Mouse (Mus musculus): Measurements from ENCODE around the gene Gm12117.

The Gm12117 gene

DNA sequence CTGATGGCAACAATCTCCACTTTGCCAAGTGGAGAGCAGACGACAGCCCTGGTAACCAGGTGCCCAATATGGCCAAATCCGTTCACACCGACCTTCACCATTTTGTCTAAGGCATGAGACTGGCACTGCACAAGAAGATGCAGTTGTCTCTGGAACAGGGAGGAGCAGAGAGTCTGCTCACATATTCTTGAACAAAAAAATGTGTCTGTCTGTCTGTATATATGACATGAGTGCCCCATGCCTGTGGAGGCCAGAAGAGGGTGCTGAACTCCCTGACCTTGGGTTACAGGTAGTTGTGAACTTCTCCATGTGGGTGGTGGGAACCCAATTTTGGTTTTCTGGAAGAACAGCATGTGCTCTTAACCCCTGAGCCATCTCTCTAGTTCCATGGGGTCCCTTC is at the start of gene Gm12117:
Gene Gm12117, minus strand, starts transcription at position 101 of the 400 bp plus-strand sequence.
- DNase-seq, result no peak

DNA sequence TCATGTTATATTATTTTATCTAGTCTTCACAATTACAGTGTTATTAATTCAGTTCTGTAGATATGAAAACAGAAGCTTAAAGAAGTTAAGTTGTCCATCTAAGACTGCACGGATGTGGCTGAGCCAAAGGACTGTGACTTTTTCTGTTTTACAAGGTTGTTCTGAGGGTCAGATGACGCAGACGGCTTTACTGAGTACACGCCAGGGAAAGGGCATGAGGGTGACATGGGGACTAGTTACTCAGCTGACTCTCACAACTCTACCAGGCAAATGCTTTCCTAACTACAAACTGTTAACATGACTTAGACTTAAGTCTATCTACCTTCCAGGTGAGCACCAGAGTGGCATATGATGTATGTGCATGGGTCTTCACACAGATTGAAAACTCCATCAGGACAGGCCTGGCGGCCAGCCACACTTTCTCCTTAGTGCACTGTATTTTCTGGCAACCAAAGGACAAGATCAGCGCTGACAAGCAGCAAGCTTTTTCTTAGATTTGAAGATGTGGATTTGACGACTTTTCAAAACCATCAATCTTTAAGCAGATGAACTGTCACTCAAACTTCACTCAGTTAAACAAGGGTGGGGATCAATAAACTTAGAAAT is 42.6 kb upstream of the Gm12117 start:
- no peak for DNase-seq

DNA sequence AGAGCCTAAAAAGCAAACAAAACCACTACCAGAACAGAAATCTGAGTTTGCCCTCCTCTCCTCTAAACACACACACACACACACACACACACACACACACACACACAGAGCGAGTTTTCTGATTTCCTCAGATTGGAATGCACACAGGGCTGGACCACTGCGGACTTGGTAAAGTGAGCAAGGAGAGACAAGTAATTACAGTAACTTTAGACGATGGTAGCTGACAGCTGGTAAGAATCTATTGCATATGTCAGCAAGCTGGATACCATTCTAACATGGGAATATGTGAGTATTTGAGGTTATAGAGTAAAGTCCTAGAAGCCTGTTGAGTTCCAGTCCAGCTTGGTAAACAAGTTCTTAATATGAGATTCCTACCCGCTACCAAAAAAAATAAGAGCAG is 33.0 kb upstream of the Gm12117 start:
- no peak for DNase-seq

DNA sequence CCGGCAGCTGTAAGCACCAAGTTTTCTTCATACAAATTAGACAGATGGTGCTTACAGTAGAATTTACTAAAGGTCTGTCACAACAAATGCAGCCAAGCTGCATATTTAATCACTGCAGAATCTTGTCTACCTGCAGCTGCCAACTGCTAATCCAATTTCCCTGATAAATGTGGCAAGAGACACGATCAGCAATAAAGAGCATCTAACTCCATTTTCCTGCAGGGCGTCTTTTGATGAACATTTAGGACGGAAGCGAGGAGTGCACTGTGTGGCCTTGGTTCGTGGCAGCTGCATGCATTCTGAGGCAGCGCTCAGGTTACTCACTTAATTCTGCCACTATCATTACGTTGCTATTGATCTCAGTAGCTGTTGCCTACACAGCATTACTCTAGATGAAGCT is 24.3 kb upstream of the Gm12117 start:
- DNase-seq, result no peak

DNA sequence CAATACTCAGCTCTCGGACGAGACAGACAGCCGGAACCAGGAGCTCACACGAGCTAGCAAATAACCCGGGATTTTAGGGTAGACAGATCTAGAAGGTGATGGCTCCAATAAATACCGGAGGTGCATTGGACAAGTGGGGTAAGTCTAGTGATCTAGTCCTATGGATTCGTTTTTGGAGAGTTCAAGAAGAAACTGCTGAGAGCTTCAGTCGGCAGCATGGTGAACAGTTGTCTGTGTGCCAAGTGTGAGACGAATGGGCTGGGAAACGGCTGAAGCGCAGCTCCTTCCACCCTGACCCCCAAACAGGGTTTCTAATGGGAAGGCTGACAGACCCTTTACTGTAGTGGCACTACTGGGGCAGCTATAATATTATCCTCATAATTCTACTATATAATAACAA is 22.8 kb upstream of the Gm12117 start:
- no peak for DNase-seq

DNA sequence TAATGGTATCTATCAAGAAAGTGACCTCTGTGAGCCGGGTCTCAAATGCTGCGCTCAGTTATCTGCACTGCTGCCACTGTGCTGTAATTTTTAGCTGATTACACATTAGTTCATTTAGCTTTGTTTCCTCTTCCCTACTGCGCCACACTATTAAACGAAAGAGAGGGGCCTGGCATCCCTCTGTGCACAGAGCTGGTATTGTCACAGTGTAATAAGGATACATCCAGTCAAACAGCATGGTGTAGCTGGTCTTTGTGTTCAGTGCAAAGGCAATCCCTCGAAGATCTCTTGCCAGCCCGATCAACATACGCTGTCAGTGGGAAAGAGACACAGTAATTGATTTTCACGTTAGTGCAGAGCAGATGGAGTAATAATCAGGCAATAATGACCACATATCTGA is 20.6 kb upstream of the Gm12117 start:
- DNase-seq, result no peak

DNA sequence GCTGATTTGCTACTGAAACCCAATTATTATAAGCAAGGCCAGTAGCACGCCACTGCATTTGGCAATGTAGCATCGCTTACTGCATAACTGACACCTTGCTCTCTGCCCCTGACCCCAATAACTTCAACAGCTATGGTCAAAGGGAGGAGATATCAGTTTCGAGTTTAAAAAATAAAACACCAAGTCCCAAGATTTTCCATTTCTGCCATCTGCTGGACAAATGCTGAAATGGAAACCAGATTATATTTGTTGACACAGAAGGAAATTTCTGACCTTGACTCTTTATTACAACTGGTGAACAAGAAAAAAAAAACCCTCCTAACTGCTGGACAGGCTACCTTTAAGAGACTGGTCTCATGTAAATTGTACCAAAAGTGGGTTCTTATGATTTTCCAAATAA is 18.9 kb upstream of the Gm12117 start:
- peak; percentile 2 for DNase-seq

DNA sequence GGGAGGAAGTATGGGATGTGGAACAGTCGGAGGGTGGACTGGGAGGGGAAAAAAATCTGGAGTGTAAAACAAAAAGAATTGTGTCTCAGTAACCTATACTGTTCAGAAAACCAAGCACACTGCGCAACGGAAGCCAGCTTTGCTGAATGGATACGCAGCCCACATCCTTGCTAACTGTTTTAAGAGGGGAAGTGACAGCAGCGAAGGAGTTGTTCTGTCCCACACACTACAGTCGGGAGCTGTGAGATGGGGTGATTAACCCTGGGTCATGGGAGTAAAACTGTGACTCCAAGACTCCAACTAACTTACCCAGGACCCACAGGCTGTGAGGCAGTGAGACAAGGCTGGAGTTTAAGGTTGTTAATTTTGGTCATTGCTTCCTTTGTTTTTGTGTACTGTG is 17.5 kb upstream of the Gm12117 start:
- DNase-seq, result no peak

DNA sequence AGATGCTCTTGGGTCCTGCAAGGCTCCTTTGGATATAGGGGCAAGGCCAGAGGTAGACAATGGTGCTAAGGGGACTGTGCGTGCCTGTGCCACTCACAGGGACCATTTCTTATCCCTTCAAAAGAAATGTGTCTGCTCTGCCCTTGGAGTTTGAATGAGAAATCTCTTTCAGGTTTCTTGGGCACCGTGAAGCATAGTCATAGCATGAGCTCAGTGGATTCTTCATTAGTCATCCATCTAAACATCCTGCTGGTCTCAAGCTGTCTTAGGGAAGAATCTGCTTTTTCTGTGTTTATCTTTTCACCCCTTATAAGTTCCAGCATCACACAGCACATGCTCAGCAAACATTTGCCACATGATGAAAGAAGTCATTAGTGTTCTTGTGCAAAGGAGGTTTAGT is 2.0 kb upstream of the Gm12117 start:
- no peak for DNase-seq

DNA sequence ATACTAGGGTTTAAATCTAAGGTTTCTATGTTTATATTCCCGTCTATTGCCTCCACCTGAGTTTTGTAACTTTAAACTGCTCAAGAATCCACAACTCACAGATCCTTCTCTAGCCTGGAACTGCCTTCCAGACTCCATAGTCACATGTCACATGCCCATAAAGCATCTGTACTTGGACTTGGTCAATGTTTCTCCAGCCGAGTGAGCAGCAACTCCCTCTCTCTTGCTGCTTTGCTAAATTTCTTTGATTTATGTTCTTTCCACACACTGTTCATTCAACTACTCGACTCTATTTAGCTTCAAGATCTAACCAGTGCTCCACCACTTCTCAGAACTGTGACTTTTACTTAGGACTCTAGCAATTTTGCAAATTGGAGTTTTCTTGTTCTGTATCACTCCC is 1.7 kb downstream of the Gm12117 start:
- DNase-seq, result no peak

DNA sequence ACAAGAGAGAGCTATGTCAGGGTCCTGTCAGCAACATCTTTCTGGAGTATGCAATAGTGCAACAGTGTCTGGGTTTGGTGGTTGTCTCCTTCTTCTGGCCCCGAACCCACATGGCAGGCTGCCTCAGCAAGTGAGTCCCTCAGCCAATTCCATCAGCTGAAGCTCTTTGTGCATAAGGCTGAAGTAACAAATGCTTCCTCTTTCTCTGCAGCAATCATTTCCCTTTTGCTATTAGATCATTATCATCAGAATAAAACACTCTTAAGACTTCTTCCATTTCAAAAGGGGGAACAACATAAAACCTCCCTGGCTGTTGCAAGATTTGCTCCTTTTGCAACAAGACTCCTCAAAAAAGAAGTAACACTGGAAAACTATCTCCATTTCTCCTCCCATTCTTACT is 2.2 kb downstream of the Gm12117 start:
- no peak for DNase-seq

DNA sequence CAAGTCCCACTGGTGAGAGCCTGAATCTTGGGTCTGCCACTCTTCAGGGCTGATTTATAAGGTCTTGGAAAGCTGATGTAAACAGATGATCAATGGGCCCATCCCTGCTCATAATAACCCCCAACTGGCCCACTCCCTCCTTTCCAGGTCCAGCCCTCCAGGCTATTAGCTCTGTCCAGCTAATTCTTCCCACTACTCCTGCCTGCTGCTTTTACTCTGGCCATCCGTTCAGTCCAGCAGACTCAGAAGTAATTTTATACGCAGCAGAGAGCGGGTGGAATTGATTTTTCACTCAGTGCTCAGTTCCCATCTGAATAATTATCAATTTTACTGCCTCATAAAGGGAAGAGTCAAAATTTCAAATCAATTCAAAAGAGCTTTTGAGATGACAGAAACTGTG is 36.2 kb downstream of the Gm12117 start:
- DNase-seq, result no peak

DNA sequence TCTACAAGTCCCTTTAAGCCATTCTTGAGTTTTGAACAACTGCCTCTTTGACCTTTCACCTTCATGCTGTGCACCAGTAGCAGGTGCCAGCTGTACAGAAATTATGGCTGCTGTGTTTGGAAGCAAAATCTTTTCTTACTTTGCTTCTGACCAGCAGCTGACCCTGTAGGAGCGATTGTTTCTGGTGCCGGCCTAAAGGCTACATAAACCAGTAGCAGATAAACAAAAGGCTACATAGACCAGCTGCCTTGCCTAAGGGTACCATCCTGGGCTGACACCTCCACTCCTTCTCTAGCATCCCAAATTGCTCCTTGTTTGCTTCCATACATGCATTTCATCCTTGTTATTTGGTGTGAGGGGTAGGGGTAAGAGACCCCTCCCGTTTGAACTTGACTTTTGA is 42.4 kb downstream of the Gm12117 start:
- DNase-seq, result no peak

DNA sequence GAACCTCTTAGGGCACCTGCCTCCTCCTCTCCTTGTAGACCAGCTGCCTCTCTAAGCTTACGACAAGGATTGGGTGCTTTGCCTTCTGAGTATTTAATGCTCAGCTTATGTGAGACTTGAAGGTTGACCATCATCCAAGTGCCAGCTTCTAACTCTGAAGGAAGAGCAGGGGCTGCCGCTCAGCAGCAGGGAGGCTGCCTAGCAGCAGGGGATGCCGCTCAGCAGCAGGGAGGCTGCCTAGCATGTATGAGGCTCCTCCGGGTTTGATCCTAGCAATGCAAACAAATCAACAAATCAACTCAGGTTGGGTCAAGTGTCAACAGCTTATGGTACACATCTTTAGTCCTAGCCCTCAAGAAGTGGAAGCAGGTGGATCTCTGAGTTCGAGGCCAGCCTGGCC is 44.5 kb downstream of the Gm12117 start:
- DNase-seq, result no peak

DNA sequence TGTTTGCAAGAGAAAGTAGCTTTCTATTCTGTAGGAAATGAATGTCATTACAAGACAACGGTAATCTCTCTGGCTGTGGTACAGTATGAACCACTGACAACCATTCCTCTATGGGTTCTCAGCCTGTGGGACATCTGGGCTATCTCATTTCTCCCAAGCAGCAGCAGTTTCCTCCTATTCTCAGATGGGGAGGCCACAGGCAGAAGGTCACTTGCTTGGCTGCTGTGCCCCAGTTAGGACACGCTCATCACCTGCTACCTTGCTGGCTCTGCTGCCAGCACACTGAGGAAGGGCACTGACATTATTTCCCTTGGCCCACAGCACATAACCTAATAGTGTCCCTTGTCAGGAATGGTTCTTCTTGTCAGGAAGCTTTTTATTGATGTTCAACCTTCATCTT is 48.4 kb downstream of the Gm12117 start:
- no peak for DNase-seq

DNA sequence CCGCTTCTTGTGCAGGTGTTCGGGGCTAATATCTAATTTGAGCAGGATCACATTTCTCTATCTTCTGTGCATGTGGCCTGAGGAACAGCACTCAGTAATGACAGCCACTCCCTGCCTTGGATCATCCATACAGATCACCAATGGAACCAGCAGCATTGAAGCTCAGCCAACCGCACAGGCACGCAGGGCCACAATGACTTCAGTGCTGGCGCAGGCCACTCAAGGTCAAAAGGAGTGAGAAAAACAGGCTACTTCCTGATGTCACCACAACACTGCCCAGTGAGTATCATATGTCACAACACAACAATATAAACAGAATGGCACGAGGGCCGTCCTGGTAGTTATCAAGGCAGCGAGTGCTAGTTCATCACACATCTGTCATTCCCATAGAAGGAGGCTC is 50.0 kb downstream of the Gm12117 start:
- no peak for DNase-seq
